Mouse (Mus musculus) telencephalon, adult 2 months (tissue): Measurements from ENCODE around the gene Lhx2.

Experiments used
- DNase-seq: peaks from one replicate; pipeline ENCODE4 v3.0.0-alpha.2; 2011; ENCODE audit warnings: low read depth, low spot score

The Lhx2 gene

DNA sequence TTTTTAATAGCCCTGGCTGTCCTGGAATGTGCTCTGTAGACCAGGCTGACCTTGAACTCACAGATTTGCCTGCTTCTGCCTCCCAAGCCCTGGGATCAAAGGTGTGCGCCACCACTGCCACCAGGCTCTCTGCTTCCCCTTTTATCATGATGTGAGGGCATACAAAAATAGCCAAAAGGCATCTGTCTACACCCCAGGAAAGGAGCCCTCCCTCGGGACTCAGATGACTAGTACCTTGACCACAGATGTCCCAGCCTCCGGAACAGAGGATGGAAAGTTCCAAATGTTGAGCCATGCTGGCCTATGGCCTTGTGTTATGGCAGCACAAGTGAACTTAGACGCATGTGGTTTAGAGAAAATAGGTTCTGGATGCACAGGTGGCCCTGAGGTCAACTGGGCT lies 66.3 kb downstream of the Lhx2 start:
- no peak for DNase-seq

DNA sequence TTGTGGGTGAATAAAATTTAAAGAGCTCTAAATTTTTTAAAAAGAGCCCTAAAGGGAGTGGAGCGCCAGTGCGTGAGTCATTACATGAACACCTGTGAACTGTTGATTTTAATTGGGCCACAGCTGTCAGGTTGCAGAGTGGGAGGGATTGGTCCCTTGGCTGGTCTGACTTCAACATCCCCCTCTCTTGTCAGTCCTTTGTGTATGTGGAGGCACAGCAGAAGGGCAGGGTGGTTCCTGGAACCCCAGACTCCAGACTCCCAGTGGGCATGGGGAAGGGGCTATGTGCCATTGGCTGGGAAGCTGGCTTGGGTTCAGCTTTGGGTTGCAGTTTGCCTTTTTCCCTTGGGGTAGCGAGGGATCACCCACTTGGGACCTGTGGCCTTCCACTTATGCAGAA lies 70.2 kb downstream of the Lhx2 start:
- DNase-seq = no peak

DNA sequence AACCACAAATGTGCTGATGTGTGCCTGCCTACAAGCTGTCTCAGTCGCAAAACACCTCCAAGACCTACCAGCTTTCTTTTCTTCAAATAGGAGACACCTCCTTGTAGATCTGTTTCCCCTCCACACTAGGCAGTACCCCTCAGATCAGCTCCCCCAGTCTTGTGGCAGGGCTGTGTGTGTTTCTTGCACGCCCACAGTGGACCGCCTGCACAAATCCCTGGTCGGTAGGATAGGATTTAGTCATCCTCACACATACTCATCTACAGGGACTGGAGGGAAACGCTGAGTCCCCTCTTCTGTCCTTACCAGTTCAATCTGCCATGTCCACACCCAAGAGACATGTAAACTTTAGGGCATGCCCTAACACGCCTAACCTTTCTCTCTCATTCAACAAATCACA lies 71.1 kb downstream of the Lhx2 start:
- no peak for DNase-seq

DNA sequence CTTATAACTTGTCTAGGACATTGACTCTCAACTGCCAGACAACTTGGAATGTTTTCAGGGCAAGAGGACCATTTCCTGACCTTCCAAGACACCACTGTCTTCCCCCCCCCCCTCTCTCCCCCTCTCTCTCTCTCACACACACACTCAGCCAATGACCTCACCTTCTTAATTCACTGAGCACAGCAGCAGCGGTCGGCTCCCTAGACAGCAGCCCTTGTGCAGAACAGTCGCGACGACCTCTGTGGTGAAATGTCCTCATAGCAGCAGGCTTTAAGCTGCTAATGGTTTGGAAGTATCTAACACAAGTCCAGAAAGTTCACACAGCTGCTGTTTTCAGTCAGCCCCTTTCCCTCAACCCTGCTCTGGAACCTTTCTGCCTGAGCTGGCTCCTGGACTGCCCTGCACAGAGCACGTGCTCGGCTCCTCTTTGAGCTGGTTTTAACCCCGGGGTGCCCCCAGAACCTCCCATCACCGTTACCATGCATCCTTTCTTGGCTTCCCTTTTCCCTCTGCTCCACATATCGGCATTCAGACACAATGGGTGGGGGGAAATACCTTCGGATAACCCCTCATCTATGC lies 73.6 kb downstream of the Lhx2 start:
- no peak for DNase-seq

DNA sequence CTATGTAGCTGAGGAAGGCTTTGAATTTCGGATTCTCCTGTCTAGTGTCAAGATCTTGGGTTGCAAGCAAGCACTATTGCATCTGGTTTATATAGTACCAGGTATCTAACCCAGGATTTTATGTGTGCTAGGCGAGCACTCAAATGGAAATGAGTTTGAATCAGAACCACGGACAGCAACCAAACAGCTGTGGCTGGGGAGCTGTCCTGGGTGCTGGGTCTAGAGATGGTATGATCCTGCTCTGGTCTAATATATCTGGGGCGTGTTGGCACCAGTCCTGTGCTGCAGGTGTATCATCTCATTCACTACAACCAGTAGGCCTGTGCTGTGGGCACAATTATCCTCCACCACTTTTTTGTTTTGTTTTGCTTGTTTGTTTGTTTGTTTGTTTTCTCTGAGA lies 78.9 kb downstream of the Lhx2 start:
- DNase-seq = no peak
